Mouse (Mus musculus) bone marrow macrophage, adult 2 months (primary cell): Measurements from ENCODE around the gene Fam69a.

Source experiments
- CTCF ChIP-seq: IDR thresholded peaks from 2 replicates; pipeline ENCODE4 v1.5.1; 2012; ENCODE audit warnings: low read depth, mild to moderate bottlenecking, low read length, moderate library complexity
- POLR2A ChIP-seq: IDR thresholded peaks from 2 replicates; pipeline ENCODE4 v1.6.1; 2012; ENCODE audit warnings: mild to moderate bottlenecking, low read depth, low read length, borderline replicate concordance

- TF ChIP-seq CTCF (no peak), POLR2A (no peak)
These were observed 9.1 kb downstream of the Fam69a start for GRCm38 (mm10) chr5:107977640-107978288.
